Mouse (Mus musculus) lung, postnatal 0 days (tissue): ENCODE measurements around the gene Gm49776.

Experiments
- CTCF ChIP-seq: IDR thresholded peaks from 2 replicates; pipeline ENCODE4 v1.5.1; 2016; ENCODE audit warnings: antibody characterized with exemption, mild to moderate bottlenecking
- EP300 ChIP-seq: IDR thresholded peaks from 2 replicates; pipeline ENCODE4 v1.6.1; 2016; ENCODE audit warnings: antibody characterized with exemption, mild to moderate bottlenecking, control low read depth

- no peak for TF ChIP-seq CTCF
- TF ChIP-seq EP300 = no peak
These were observed 24.7 kb downstream of the Gm49776 start for GRCm38 (mm10) chr16:18233451-18233850.
